Mouse (Mus musculus) hindbrain, embryonic 15.5 days (tissue): Measurements from ENCODE around the gene Trap1. TPM values are rescaled to one million over a fixed set of nuclear protein-coding genes. Genes with fewer than 3 reads are reported as not detected.

ENCODE experiments used
- ATAC-seq: fragments of 200-750 bp; cut with Nextera tagmentation; 2 replicates; pipeline ENCODE4 v1.8.0; 2017; ENCODE audit warnings: low read depth, moderate number of reproducible peaks, moderate TSS enrichment; ENCODE audit not compliant: low FRiP score
- H3K27ac ChIP-seq: fragments of 300-500 bp; sonication (generic); replicated peaks from 2 replicates; pipeline ENCODE4 v1.5.1; 2015; ENCODE audit warnings: mild to moderate bottlenecking, inconsistent platforms
- H3K27me3 ChIP-seq: fragments of 300-500 bp; sonication (generic); 2 replicates; pipeline ENCODE4 v1.6.1; 2015; ENCODE audit warnings: control low read depth, inconsistent platforms
- H3K36me3 ChIP-seq: fragments of 300-500 bp; sonication (generic); 2 replicates; pipeline ENCODE4 v1.6.1; 2015; ENCODE audit warnings: control low read depth, inconsistent platforms
- H3K4me1 ChIP-seq: fragments of 300-500 bp; sonication (generic); replicated peaks from 2 replicates; pipeline ENCODE4 v1.6.1; 2015; ENCODE audit warnings: control low read depth, inconsistent platforms
- H3K4me2 ChIP-seq: fragments of 300-500 bp; sonication (generic); 2 replicates; pipeline ENCODE4 v1.6.1; 2015; ENCODE audit warnings: moderate library complexity, mild to moderate bottlenecking, inconsistent platforms
- H3K4me3 ChIP-seq: fragments of 300-500 bp; sonication (generic); 2 replicates; pipeline ENCODE4 v1.5.1; 2015; ENCODE audit warnings: mild to moderate bottlenecking, inconsistent platforms
- H3K9ac ChIP-seq: fragments of 300-500 bp; sonication (generic); 2 replicates; pipeline ENCODE4 v1.6.1; 2015; ENCODE audit warnings: inconsistent platforms
- H3K9me3 ChIP-seq: fragments of 300-500 bp; sonication (generic); 2 replicates; pipeline ENCODE4 v1.6.1; 2016; ENCODE audit warnings: control low read depth, inconsistent platforms
- WGBS: fragments of 180-500 bp; shearing (Covaris S2); methylation state at CpG from one replicate; pipeline ENCODE4 v1.1.7; 2015; 5-methylcytosine and 5-hydroxymethylcytosine counted together
- microRNA-seq: library from miRNA; unstranded; fragments of <30 nt; microRNA quantifications from one replicate; pipeline ENCODE4, GENCODE M21; 2016
- polyA plus RNA-seq: library from polyadenylated mRNA; unstranded; fragments of >200 nt; fragmentation: Nextera tagmentation; extraction: Ambion mirVana; gene quantifications from 2 replicates; pipeline ENCODE4 v1.2.1, GENCODE M21; 2015

Gene Trap1
- polyA plus RNA-seq, 1 experiment from 2014 or later = 52.4 TPM

- no peaks in the 10 kb centered on the region for H3K9me3 ChIP-seq
- H3K27me3 ChIP-seq = no peaks in the 10 kb centered on the region
- no peaks in the 10 kb centered on the region for H3K4me1 ChIP-seq
- H3K27ac ChIP-seq = no peak overlapping the region
- ATAC-seq = no peak
- H3K9ac ChIP-seq = no peak overlapping the region
- no peaks in the 10 kb centered on the region for H3K36me3 ChIP-seq
- 81% methylated on average over 5 of the region's 5 CpGs for WGBS
- H3K4me3 ChIP-seq = no peak overlapping the region
- H3K4me2 ChIP-seq = no peak overlapping the region
These were observed 63.5 kb downstream of the Trap1 start for GRCm38 (mm10) chr16:4014040-4014668.

GRCm38 (mm10) chr16:4012882-4013570 lies 64.6 kb downstream of the Trap1 start:
- 81% methylated on average over 4 of the region's 4 CpGs for WGBS
- Histone ChIP-seq H3K27ac (no peak overlapping the region), H3K36me3 (no peaks in the 10 kb centered on the region), H3K4me2 (no peak overlapping the region), H3K9ac (no peak overlapping the region), H3K27me3 (no peaks in the 10 kb centered on the region), H3K4me3 (no peak overlapping the region), H3K9me3 (no peaks in the 10 kb centered on the region), H3K4me1 (no peaks in the 10 kb centered on the region)
- no peak for ATAC-seq

- Histone ChIP-seq H3K4me2 (peak within 1 kb of the TSS; percentile 87), H3K36me3 (peaks cover 25% of the 10 kb centered on the region), H3K9me3 (no peaks in the 10 kb centered on the region), H3K4me1 (peaks cover 21% of the 10 kb centered on the region), H3K27ac (peak within 1 kb of the TSS; percentile 90), H3K27me3 (no peaks in the 10 kb centered on the region), H3K9ac (peak within 1 kb of the TSS; percentile 97), H3K4me3 (peak within 1 kb of the TSS; percentile 88)
- WGBS = 1% methylated on average over 58 of the region's 58 CpGs
- peak; percentile 98 for ATAC-seq
These were observed 73.9 kb downstream of the Trap1 start, which contains the start of gene Slx4 for GRCm38 (mm10) chr16:4003489-4004398. Slx4 (minus strand) TSS chr16:4003770.

Small RNA genes within 50 kb of the gene (microRNA-seq; reads per million reads assigned to microRNA genes)
- not detected for gene Gm23413

Other genes with a start within 250 kb of the Trap1 start
- not detected in 2 replicates for gene Olfr15, start 246.9 kb downstream of the Trap1 start, polyA plus RNA-seq
- 2.3 and 2.8 TPM in 2 replicates for gene Zfp174, start 230.6 kb downstream of the Trap1 start, polyA plus RNA-seq
- 93.0 and 102 TPM in 2 replicates for gene Naa60, start 205.5 kb downstream of the Trap1 start, polyA plus RNA-seq
- gene Zfp597, start 193.3 kb downstream of the Trap1 start, polyA plus RNA-seq = 14.8 and 14.9 TPM in 2 replicates
- gene Gm20695, start 193.2 kb downstream of the Trap1 start, polyA plus RNA-seq = 1.6 and 1.7 TPM in 2 replicates
- 13.3 and 18.1 TPM in 2 replicates for gene 1700037C18Rik, start 169.1 kb downstream of the Trap1 start, polyA plus RNA-seq
- 37.7 and 38.2 TPM in 2 replicates for gene Cluap1, start 169.0 kb downstream of the Trap1 start, polyA plus RNA-seq
- 0.92 and 0.93 TPM in 2 replicates for gene Nlrc3, start 101.2 kb downstream of the Trap1 start, polyA plus RNA-seq
- 27.4 and 31.3 TPM in 2 replicates for gene Slx4, start 74.1 kb downstream of the Trap1 start, polyA plus RNA-seq
- gene Dnase1, start 40.9 kb downstream of the Trap1 start, polyA plus RNA-seq = 4.3 and 7.8 TPM in 2 replicates
- 35.7 and 36.4 TPM in 2 replicates for gene Crebbp, start 136.2 kb upstream of the Trap1 start, polyA plus RNA-seq